Mouse (Mus musculus) liver, embryonic 12.5 days (tissue): ENCODE data around the gene Shisa5. TPM values are rescaled to one million over a fixed set of nuclear protein-coding genes. Genes with fewer than 3 reads are reported as not detected.

ENCODE experiments used
- polyA plus RNA-seq: library from polyadenylated mRNA; unstranded; fragments of >200 nt; fragmentation: Nextera tagmentation; extraction: Ambion mirVana; gene quantifications from 2 replicates; pipeline ENCODE4 v1.2.1, GENCODE M21; 2016

Shisa5 gene
- polyA plus RNA-seq, 1 experiment from 2014 or later: 19.0 TPM

Other genes starting within 250 kb of the Shisa5 start
- 5.6 and 9.1 TPM in 2 replicates for gene Nckipsd, start 230.2 kb upstream of the Shisa5 start, polyA plus RNA-seq
- gene Celsr3, start 212.2 kb upstream of the Shisa5 start, polyA plus RNA-seq: 0.13 and 0.15 TPM in 2 replicates
- gene Slc26a6, start 185.3 kb upstream of the Shisa5 start, polyA plus RNA-seq: 6.9 and 9.0 TPM in 2 replicates
- not detected in 2 replicates for gene Tmem89, start 123.9 kb upstream of the Shisa5 start, polyA plus RNA-seq
- gene Uqcrc1, start 101.9 kb upstream of the Shisa5 start, polyA plus RNA-seq: 384 and 405 TPM in 2 replicates
- 0.31 and 0.68 TPM in 2 replicates for gene Col7a1, start 85.0 kb upstream of the Shisa5 start, polyA plus RNA-seq
- 0.11 TPM in 1 of 2 replicates, not detected in the other for gene Ucn2, start 52.6 kb upstream of the Shisa5 start, polyA plus RNA-seq
- gene Pfkfb4, start 46.8 kb upstream of the Shisa5 start, polyA plus RNA-seq: 3.4 and 4.4 TPM in 2 replicates
- gene Trex1, start 21.2 kb downstream of the Shisa5 start, polyA plus RNA-seq: 8.8 and 9.1 TPM in 2 replicates
- 18.6 and 19.4 TPM in 2 replicates for gene Atrip, start 35.6 kb downstream of the Shisa5 start, polyA plus RNA-seq
- gene Ccdc51, start 43.9 kb downstream of the Shisa5 start, polyA plus RNA-seq: 14.5 and 15.3 TPM in 2 replicates
- 522 and 538 TPM in 2 replicates for gene Tma7, start 44.0 kb downstream of the Shisa5 start, polyA plus RNA-seq
- gene Plxnb1, start 56.8 kb downstream of the Shisa5 start, polyA plus RNA-seq: 4.9 TPM in 2 replicates
- not detected in 2 replicates for gene Fbxw21, start 123.5 kb downstream of the Shisa5 start, polyA plus RNA-seq
- gene Fbxw13, start 157.4 kb downstream of the Shisa5 start, polyA plus RNA-seq: not detected in 2 replicates
- not detected in 2 replicates for gene Fbxw20, start 196.2 kb downstream of the Shisa5 start, polyA plus RNA-seq
- 0.33 TPM in 1 of 2 replicates, not detected in the other for gene Fbxw14, start 249.1 kb downstream of the Shisa5 start, polyA plus RNA-seq